Mouse (Mus musculus) neutrophil, adult 5-6 weeks (primary cell): Measurements from ENCODE around the gene Tcf20. TPM values are rescaled to one million over a fixed set of nuclear protein-coding genes. Genes with fewer than 3 reads are reported as not detected.
"Not testable (repeated sequence)": the region's sequence is repeated elsewhere in the genome, so short reads cannot be mapped to it uniquely, and the experiment has no call there.

Experiments used
- ATAC-seq: fragments of 151-379, 151-347 bp; 2 replicates; pipeline ENCODE4 v1.8.0; 2017; ENCODE audit warnings: mild to moderate bottlenecking, moderate TSS enrichment; ENCODE audit not compliant: insufficient number of reproducible peaks, poor library complexity, low FRiP score, severe bottlenecking; ENCODE audit errors: extremely low read depth
- total RNA-seq: library from RNA; stranded (forward); fragments of 200-1000 nt; gene quantifications from 2 replicates; pipeline ENCODE4 v1.2.3, GENCODE M21; 2017

Gene Tcf20
- total RNA-seq, 1 experiment from 2014 or later = 138 TPM

DNA sequence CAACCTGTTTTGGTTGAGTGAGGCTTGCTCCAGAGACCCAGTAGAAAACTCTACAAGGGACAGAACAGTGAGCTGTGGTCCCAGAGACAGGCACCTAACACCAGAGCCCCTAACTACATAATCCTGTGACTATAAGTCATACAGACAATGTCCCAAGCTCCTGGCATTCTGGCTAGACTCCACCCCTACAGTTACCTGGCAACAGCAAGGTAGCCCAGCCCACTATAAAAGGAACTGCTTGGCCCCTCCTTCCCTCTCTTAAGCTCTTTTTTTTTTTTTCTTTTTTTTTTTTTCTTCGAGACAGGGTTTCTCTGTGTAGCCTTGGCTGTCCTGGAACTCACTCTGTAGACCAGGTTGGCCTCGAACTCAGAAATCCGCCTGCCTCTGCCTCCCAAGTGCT, 121.4 kb downstream of the Tcf20 start:
- ATAC-seq = not testable (repeated sequence)

- no peak for ATAC-seq
These were observed 124.0 kb downstream of the Tcf20 start for GRCm38 (mm10) chr15:82863674-82864073.

GRCm38 (mm10) chr15:82856652-82857378, 130.9 kb downstream of the Tcf20 start:
- ATAC-seq = no peak

GRCm38 (mm10) chr15:82856065-82856464, 131.6 kb downstream of the Tcf20 start:
- ATAC-seq = no peak

DNA sequence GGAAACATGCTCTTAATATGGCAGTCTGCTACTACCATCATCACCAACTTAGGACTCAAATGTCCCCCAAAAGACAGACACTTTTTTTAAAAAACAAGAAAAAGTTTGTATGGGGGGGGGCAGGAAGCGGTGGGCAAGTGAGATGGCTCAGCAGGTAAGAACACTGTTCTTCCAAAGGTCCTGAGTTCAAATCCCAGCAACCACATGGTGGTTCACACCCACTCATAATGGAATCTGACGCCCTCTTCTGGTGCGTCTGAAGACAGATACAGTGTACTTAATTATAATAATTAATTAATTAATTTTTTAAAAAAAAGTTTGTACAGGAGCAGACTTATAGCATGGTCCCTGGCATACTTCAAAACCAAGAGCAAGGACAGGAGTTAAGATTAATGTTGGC, 148.5 kb downstream of the Tcf20 start:
- no peak for ATAC-seq

DNA sequence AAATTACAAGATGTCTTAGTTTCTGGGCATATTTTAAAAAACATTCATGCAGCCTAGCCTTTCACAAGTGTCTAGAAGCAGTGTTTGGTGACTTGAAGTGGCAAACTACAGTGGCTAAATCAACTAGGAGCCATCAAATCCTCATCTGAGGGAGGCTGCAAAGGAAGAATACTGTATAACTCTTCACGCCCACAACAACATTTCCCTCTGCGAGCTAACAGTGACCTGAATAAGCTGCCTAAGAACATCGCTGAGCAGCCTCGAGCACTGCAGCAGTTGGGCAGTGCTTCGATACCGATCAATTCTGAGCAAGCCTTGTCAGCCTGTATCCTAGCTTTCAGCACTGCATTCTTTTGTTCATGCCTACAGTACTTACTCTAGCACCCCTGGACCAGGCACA, 157.8 kb downstream of the Tcf20 start:
- ATAC-seq = no peak

GRCm38 (mm10) chr15:82825866-82826265, 161.8 kb downstream of the Tcf20 start:
- no peak for ATAC-seq

- ATAC-seq = no peak
These were observed 165.3 kb downstream of the Tcf20 start for GRCm38 (mm10) chr15:82822347-82822746.

DNA sequence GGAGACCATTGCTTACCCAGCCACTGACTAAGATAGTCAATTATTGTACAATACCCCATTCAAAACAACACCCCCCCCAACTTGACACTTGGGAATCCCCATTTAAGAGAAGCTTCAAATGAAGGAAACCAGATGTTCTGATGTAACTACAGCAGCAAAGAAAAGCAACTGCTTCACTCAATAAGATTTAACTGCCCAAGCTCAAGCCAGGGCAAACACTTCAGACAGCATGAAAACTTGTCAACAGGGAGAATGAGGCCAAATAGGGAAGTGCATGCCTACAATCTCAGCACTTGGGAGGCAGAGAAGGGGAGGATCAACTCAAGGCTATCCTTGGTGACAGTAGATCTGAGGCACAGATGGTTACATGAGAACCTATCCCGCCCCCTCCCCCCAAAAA, 166.0 kb downstream of the Tcf20 start:
- no peak for ATAC-seq

GRCm38 (mm10) chr15:82815296-82815695, 172.4 kb downstream of the Tcf20 start:
- ATAC-seq = no peak

GRCm38 (mm10) chr15:82814806-82815205, 172.9 kb downstream of the Tcf20 start:
- ATAC-seq = peak; percentile 48; the same call in 1 of the 2 replicates

DNA sequence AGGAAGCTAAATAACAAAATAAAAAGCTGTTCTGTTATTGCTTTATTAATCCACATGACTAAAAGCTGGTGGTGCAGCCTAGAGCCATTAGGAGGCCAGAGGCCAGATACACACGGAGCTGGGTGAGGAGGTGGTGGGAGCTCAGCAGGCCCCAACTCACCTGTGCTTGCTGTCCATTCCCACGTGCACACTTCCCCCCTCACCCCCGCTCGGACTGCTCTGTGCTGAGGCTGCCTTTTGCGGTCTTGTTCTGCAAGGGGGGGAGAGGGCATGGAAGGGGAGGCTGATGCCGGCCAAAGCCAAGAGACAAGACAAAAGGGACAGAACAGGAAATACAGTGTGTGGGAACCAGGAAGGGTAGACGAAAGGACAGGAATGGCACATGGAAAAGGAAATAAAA, 173.4 kb downstream of the Tcf20 start:
- no peak for ATAC-seq

DNA sequence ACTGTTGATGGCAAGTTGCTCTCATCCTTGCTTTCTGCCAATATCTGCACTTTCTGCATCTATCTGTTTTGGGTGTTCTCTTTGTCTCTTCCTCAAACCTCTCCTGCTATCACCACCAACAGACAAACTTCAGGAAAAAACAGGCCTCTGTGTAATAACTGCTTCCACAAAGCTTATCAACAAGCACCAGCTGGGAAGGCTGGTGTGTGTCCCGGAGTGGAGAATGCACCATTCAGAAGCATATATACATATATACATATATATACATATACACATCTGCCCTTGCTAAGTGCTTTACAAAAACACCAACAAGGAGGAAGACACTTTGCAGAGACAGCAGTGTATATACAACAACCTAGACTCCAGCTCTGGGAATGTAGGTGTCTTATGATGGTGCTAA, 177.1 kb downstream of the Tcf20 start:
- no peak for ATAC-seq

DNA sequence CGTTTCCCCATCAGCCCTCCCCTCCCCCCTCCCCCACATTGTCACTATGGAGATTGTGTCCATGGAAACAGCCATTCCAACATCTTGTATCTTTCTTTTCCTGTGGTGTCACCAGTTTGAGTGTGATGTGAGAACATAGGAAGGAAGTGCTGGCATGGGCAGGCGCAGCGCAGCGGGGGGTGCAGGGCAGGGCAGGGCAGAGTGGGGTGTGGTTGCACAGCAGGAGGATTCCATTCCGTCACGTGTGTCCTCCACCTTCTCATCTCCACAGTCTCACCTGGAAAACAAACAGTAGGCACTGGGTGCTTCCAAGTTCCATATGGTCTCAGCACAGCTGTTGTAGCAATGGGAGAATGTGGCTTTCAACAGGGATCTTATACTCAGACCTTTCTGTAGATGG, 178.2 kb downstream of the Tcf20 start:
- no peak for ATAC-seq

DNA sequence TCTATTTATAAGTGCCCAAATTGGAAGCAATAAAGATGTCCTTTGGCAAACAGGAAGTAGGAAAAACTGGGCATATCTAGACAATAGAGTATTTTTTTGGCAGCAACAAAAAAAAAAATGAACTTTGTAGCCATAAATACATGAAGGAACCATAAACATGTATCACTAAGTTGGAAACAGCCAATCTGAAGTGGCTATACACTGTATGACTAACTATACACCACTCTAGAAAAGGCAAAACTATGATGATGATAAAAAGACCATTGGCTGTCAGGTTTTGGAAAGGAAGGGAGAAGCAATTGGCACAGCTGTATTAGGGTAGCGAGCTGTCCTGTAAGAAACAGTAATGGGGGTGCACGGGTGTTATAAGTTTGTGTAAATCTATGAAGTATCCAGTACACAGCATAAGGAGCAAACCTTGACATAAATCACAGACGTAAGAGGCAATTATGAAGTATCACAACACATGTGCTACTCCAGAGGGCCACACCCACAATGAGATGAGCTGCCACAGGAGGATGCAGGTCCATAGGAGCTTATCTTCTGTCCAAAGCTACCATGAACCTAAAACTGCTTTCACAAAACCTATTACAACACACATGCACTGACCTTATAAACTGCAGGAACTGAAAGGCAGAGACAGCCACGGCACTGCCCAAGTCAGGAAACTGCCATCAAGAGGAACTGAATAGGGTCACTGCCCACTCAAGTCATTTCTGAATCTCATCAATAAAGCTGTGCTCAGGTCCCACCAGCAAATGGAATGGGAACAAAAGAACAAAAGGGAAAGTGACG, 180.5 kb downstream of the Tcf20 start:
- ATAC-seq = no peak

DNA sequence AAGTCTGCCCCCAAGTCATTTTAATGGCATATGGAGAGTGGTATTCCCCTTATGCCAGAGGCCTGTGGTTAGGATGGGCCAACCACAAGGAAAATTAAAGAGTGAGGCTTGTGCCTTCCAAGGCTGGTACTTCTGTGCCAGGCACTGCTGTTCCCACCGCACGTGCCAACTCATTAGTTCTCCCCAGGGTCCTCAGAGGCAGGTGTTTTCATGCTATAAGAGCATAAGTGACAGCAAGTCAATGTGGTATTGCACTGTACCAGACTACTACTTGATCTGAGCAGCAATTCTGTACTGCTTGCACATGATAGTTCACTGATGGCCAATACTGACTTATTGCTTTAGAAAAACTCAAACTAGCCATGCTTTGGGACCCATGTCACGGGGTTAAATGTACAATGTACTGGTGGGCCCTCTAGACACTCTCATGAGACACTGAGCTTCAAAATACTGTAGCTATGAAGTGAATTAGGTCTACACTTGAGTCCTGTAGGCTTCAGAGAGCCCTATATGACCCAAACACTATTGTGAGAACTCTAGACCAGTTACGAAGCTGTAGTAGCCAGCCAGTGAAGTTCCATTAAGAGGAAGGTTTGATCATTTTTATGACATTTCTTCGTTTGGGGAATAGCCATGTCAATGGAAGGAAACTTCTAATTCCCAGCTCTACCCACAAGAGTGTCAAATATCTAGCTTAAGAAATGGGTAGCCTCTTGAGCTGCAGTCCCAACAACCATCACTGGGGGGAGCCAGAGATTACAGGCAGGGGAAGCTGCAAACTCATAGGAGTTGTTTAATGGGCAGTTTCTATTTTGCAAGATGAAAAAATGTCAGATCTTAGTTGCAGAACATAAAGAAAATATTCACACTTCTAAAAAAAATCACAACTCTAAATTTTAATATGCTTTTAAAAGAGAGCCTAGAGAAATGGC, 182.7 kb downstream of the Tcf20 start:
- ATAC-seq = peak; percentile 62; the same call in 1 of the 2 replicates

- ATAC-seq = no peak
These were observed 191.7 kb downstream of the Tcf20 start for GRCm38 (mm10) chr15:82795936-82796440.

DNA sequence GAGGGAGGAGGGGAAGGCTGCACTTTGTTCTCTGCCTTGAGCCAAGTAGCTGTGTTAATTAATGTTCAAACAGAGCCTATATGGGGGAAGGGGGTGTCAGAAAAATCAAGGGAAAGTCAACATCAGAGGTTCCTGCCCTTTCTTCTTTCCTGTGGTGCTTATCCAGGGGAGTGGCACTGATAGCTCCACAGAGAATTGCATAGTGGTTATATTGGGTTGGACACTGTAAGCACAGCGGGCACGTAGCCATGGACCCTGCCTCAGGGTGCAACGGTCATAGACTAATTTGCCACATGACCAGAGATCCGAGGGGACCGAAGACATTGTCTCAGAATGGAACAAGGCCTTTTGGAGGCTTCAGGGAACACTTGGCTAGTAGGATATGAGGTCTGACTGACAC, 193.4 kb downstream of the Tcf20 start, which contains the start of gene Cyp2d26:
Gene Cyp2d26, minus strand, starts transcription at position 18 of the 400 bp plus-strand sequence.
- no peak for ATAC-seq

GRCm38 (mm10) chr15:82793868-82794267, 193.8 kb downstream of the Tcf20 start:
- no peak for ATAC-seq
